Mouse (Mus musculus) midbrain, postnatal 0 days (tissue): ENCODE measurements around the gene Pear1. TPM values are rescaled to one million over a fixed set of nuclear protein-coding genes. Genes with fewer than 3 reads are reported as not detected.

ENCODE experiments used
- ATAC-seq: fragments of 200-750 bp; cut with Nextera tagmentation; 2 replicates; pipeline ENCODE4 v1.8.0; 2017; ENCODE audit warnings: moderate number of reproducible peaks, mild to moderate bottlenecking, moderate TSS enrichment, moderate library complexity; ENCODE audit not compliant: low FRiP score
- DNase-seq: peaks from one replicate; pipeline ENCODE4 v3.0.0-alpha.2; 2015; ENCODE audit warnings: low spot score
- H3K27ac ChIP-seq: fragments of 300-500 bp; sonication (generic); 2 replicates; pipeline ENCODE4 v1.5.1; 2014; ENCODE audit warnings: low read depth, mild to moderate bottlenecking, low read length, mixed read lengths
- H3K27me3 ChIP-seq: fragments of 300-500 bp; sonication (generic); 2 replicates; pipeline ENCODE4 v1.6.1; 2014; ENCODE audit warnings: low read length, control low read depth, mixed read lengths; ENCODE audit not compliant: insufficient read depth
- H3K36me3 ChIP-seq: fragments of 300-500 bp; sonication (generic); 2 replicates; pipeline ENCODE4 v1.6.1; 2014; ENCODE audit warnings: low read length, control low read depth, mixed read lengths; ENCODE audit not compliant: insufficient read depth
- H3K4me1 ChIP-seq: fragments of 300-500 bp; sonication (generic); 2 replicates; pipeline ENCODE4 v1.6.1; 2014; ENCODE audit warnings: mild to moderate bottlenecking, control low read depth, antibody characterized with exemption, low read length, mixed read lengths; ENCODE audit not compliant: insufficient read depth
- H3K4me2 ChIP-seq: fragments of 300-500 bp; sonication (generic); 2 replicates; pipeline ENCODE4 v1.6.1; 2014; ENCODE audit warnings: low read depth, mild to moderate bottlenecking, low read length, mixed read lengths; ENCODE audit not compliant: poor library complexity, severe bottlenecking
- H3K4me3 ChIP-seq: fragments of 300-500 bp; sonication (generic); 2 replicates; pipeline ENCODE4 v1.5.1; 2014; ENCODE audit warnings: low read depth, mild to moderate bottlenecking, low read length, moderate library complexity
- H3K9ac ChIP-seq: fragments of 300-500 bp; sonication (generic); replicated peaks from 2 replicates; pipeline ENCODE4 v1.6.1; 2014; ENCODE audit warnings: mild to moderate bottlenecking, low read length, moderate library complexity, mixed read lengths; ENCODE audit not compliant: poor library complexity, severe bottlenecking
- H3K9me3 ChIP-seq: fragments of 300-500 bp; sonication (generic); 2 replicates; pipeline ENCODE4 v1.6.1; 2016; ENCODE audit warnings: low read length, control low read depth
- CTCF ChIP-seq: IDR thresholded peaks from 2 replicates; pipeline ENCODE4 v1.5.1; 2016; ENCODE audit warnings: antibody characterized with exemption, mild to moderate bottlenecking
- WGBS: fragments of 180-500 bp; shearing (Covaris S2); extraction: QIAGEN DNeasy Blood & Tissue Kit; methylation state at CpG from one replicate; pipeline ENCODE4 v1.1.7; 2014; 5-methylcytosine and 5-hydroxymethylcytosine counted together
- polyA plus RNA-seq: library from polyadenylated mRNA; unstranded; fragments of >200 nt; fragmentation: Nextera tagmentation; extraction: Ambion mirVana; gene quantifications from 2 replicates; pipeline ENCODE4 v1.2.1, GENCODE M21; 2015
- total RNA-seq: library from RNA; depleted of rRNA; stranded (reverse); fragments of >200 nt; gene quantifications from 2 replicates; pipeline ENCODE4 v1.2.3, GENCODE M21; 2014

Gene Pear1
- total and polyA plus RNA-seq, 2 experiments from 2014 or later: 5.7 to 19.0 TPM

GRCm38 (mm10) chr3:87752567-87752966 is 71.5 kb downstream of the Pear1 start:
- no peak for TF ChIP-seq CTCF
- H3K9ac ChIP-seq: no peak overlapping the region
- peaks cover 7% of the 10 kb centered on the region; the same call in 1 of the 2 replicates for H3K27me3 ChIP-seq
- peaks cover 4% of the 10 kb centered on the region; the same call in 1 of the 2 replicates for H3K4me1 ChIP-seq
- H3K27ac ChIP-seq: no peak overlapping the region
- ATAC-seq (no peak), DNase-seq (no peak)
- H3K4me2 ChIP-seq: no peak overlapping the region
- no peaks in the 10 kb centered on the region for H3K9me3 ChIP-seq
- WGBS: 92% methylated on average over 3 of the region's 3 CpGs
- no peak overlapping the region for H3K4me3 ChIP-seq
- H3K36me3 ChIP-seq: no peaks in the 10 kb centered on the region

GRCm38 (mm10) chr3:87749977-87750376 is 74.1 kb downstream of the Pear1 start:
- H3K9ac ChIP-seq: no peak overlapping the region
- no peak overlapping the region for H3K27ac ChIP-seq
- H3K27me3 ChIP-seq: peaks cover 5% of the 10 kb centered on the region; the same call in 1 of the 2 replicates
- DNase-seq (no peak), ATAC-seq (no peak)
- peaks cover 4% of the 10 kb centered on the region; the same call in 1 of the 2 replicates for H3K4me1 ChIP-seq
- H3K4me2 ChIP-seq: no peak overlapping the region
- no peak overlapping the region for H3K4me3 ChIP-seq
- TF ChIP-seq CTCF: no peak
- no peaks in the 10 kb centered on the region for H3K36me3 ChIP-seq
- WGBS: 91% methylated on average over 12 of the region's 12 CpGs
- no peaks in the 10 kb centered on the region for H3K9me3 ChIP-seq

DNA sequence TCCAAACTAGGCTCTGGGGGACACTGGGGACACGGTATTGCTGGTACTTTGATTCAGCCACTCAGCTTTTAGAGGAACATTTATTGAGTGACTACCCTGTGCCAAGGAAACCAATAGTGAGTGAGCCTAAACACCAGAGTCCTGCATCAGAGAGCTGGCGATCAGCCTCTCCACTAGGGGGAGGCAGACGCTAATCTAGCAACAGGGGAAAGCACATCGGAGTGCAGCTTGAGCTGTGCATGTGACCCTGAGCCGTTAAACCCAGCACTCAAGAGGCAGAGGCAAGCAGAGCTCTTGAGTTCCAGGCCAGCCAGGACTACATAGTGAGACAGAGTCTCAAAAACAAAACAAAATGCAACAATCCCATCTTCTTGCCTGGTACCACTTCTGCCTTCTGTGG is 75.1 kb downstream of the Pear1 start:
- Histone ChIP-seq H3K4me1 (peaks cover 4% of the 10 kb centered on the region; the same call in 1 of the 2 replicates), H3K27ac (no peak overlapping the region), H3K27me3 (no peaks in the 10 kb centered on the region), H3K4me2 (no peak overlapping the region), H3K9ac (no peak overlapping the region), H3K9me3 (no peaks in the 10 kb centered on the region), H3K36me3 (no peaks in the 10 kb centered on the region), H3K4me3 (no peak overlapping the region)
- ATAC-seq: no peak
- 15% methylated on average over 5 of the region's 5 CpGs for WGBS
- TF ChIP-seq CTCF: peak; percentile 69
- peak; percentile 24 for DNase-seq

- DNase-seq (peak; percentile 8), ATAC-seq (peak; percentile 18; the same call in 1 of the 2 replicates)
- Histone ChIP-seq H3K27me3 (no peaks in the 10 kb centered on the region), H3K9me3 (no peaks in the 10 kb centered on the region), H3K4me2 (no peak within 1 kb of the TSS), H3K4me1 (peaks cover 4% of the 10 kb centered on the region; the same call in 1 of the 2 replicates), H3K36me3 (no peaks in the 10 kb centered on the region), H3K4me3 (no peak within 1 kb of the TSS), H3K27ac (no peak within 1 kb of the TSS), H3K9ac (no peak within 1 kb of the TSS)
- TF ChIP-seq CTCF: no peak
- WGBS: 49% methylated on average over 13 of the region's 13 CpGs
Observed at GRCm38 (mm10) chr3:87748431-87748830, 75.7 kb downstream of the Pear1 start, which contains the start of gene Lrrc71. Gene Lrrc71, minus strand, starts transcription at chr3:87748625.

GRCm38 (mm10) chr3:87745036-87745659 is 79.0 kb downstream of the Pear1 start:
- no peak overlapping the region for H3K4me3 ChIP-seq
- peak overlapping the region; percentile 22; the same call in 1 of the 2 replicates for H3K4me2 ChIP-seq
- WGBS: 28% methylated on average over 18 of the region's 18 CpGs
- H3K36me3 ChIP-seq: no peaks in the 10 kb centered on the region
- no peak overlapping the region for H3K27ac ChIP-seq
- peaks cover 4% of the 10 kb centered on the region; the same call in 1 of the 2 replicates for H3K4me1 ChIP-seq
- no peaks in the 10 kb centered on the region for H3K9me3 ChIP-seq
- TF ChIP-seq CTCF: no peak
- no peak overlapping the region for H3K9ac ChIP-seq
- no peak for ATAC-seq
- DNase-seq: no peak
- H3K27me3 ChIP-seq: no peaks in the 10 kb centered on the region

DNA sequence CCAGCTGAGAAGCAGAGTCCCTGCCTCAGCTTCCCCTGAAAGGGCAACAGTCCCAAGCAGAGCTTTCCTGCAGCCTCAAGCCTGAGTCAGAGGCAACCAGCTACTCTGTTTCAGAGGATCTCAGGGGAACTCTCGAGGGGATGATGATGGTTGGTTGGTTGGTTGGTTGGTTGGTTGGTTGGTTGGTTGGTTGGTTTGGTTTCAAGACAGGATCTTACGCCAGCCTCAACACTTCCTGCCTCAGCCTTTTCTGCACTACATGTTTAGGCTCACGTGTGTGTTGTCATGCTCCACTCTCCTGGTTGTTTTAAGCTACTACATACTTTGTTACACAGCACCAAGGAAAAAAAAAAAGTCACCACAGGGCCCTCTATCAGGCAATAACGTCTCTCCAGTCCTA is 80.2 kb downstream of the Pear1 start:
- DNase-seq: no peak
- no peak for TF ChIP-seq CTCF

More for the DNA sequence above, 80.2 kb downstream of the Pear1 start:
- Histone ChIP-seq H3K4me1 (peaks cover 4% of the 10 kb centered on the region; the same call in 1 of the 2 replicates), H3K9ac (no peak overlapping the region), H3K27ac (no peak overlapping the region), H3K4me2 (no peak overlapping the region), H3K27me3 (no peaks in the 10 kb centered on the region), H3K4me3 (no peak overlapping the region), H3K36me3 (peaks cover 5% of the 10 kb centered on the region; the same call in 1 of the 2 replicates), H3K9me3 (no peaks in the 10 kb centered on the region)
- WGBS: 89% methylated on average over 4 of the region's 4 CpGs
- ATAC-seq: no peak
